Mouse (Mus musculus) MEL (cell line): ENCODE data around the gene Csrnp1.

ENCODE experiments used
- CTCF ChIP-seq, 3 experiments: IDR thresholded peaks in 2 of 3; conservative IDR thresholded peaks in 1 of 3; 2 replicates each; pipeline ENCODE4 v1.5.1; 2011 to 2012; ENCODE audit warnings: low read length in 3 of 3, low read depth in 2 of 3, mild to moderate bottlenecking in 2 of 3, improper control_type of control experiment in 1 of 3, inconsistent platforms in 1 of 3, mixed read lengths in 1 of 3, moderate library complexity in 1 of 3; ENCODE audit not compliant: control insufficient read depth in 1 of 3, insufficient read depth in 1 of 3, poor library complexity in 1 of 3, severe bottlenecking in 1 of 3
- ETS1 ChIP-seq: IDR thresholded peaks from 2 replicates; pipeline ENCODE4 v1.6.1; 2012; ENCODE audit warnings: low read depth, mild to moderate bottlenecking, inconsistent platforms, low read length, improper control_type of control experiment, moderate library complexity
- GATA1 ChIP-seq: IDR thresholded peaks from 2 replicates; pipeline ENCODE4 v1.6.1; 2011; ENCODE audit warnings: low read depth, low read length, improper control_type of control experiment
- HCFC1 ChIP-seq: IDR thresholded peaks from 2 replicates; pipeline ENCODE4 v1.6.1; 2012; ENCODE audit warnings: low read depth, mild to moderate bottlenecking, inconsistent platforms, low read length, improper control_type of control experiment, moderate library complexity
- KAT2A ChIP-seq: conservative IDR thresholded peaks from 2 replicates; pipeline ENCODE4 v1.6.1; 2012; ENCODE audit warnings: low read depth, low read length, improper control_type of control experiment, inconsistent platforms
- POLR2A ChIP-seq, 2 experiments: IDR thresholded peaks; 2 replicates each; pipeline ENCODE4 v1.6.1; 2011 to 2012; ENCODE audit warnings: low read length in 2 of 2, mild to moderate bottlenecking in 2 of 2, control low read depth in 1 of 2, improper control_type of control experiment in 1 of 2, low read depth in 1 of 2, moderate library complexity in 1 of 2; ENCODE audit not compliant: control insufficient read depth in 1 of 2, insufficient read depth in 1 of 2, poor library complexity in 1 of 2
- TAL1 ChIP-seq: IDR thresholded peaks from 2 replicates; pipeline ENCODE4 v1.6.1; 2012; ENCODE audit warnings: mild to moderate bottlenecking, inconsistent platforms, low read length, moderate library complexity, mixed read lengths

- TF ChIP-seq HCFC1 (no peak), CTCF (IDR thresholded peaks at IDR 0.05 in 2 of 3, conservative IDR thresholded peaks at IDR 0.05 in 1 of 3; ENCODE audit: control insufficient read depth in 1 of 3, insufficient read depth in 1 of 3, low read depth in 2 of 3, low read length in 3 of 3, poor library complexity in 1 of 3, severe bottlenecking in 1 of 3) (no peak), TAL1 (no peak), ETS1 (no peak), KAT2A (no peak), GATA1 (no peak), POLR2A (IDR thresholded peaks at IDR 0.05; ENCODE audit: control insufficient read depth in 1 of 2, insufficient read depth in 1 of 2, low read depth in 1 of 2, low read length in 2 of 2, poor library complexity in 1 of 2) (no peak)
Measured at GRCm38 (mm10) chr9:119972166-119972565, 12.3 kb downstream of the Csrnp1 start.
